Mouse (Mus musculus) cerebellum, postnatal 14 days (tissue): ENCODE results near the gene Xpnpep2.
A peak's percentile ranks its signal among the peaks of the same experiment; 100 is the strongest.

Source experiments
- DNase-seq, 2 experiments: peaks; one replicate each; pipeline ENCODE4 v3.0.0; 2021; ENCODE audit warnings: mixed read lengths in 2 of 2

Gene Xpnpep2

GRCm38 (mm10) chrX:48126903-48127476 lies 18.5 kb downstream of the Xpnpep2 start:
- no peak for DNase-seq

DNA sequence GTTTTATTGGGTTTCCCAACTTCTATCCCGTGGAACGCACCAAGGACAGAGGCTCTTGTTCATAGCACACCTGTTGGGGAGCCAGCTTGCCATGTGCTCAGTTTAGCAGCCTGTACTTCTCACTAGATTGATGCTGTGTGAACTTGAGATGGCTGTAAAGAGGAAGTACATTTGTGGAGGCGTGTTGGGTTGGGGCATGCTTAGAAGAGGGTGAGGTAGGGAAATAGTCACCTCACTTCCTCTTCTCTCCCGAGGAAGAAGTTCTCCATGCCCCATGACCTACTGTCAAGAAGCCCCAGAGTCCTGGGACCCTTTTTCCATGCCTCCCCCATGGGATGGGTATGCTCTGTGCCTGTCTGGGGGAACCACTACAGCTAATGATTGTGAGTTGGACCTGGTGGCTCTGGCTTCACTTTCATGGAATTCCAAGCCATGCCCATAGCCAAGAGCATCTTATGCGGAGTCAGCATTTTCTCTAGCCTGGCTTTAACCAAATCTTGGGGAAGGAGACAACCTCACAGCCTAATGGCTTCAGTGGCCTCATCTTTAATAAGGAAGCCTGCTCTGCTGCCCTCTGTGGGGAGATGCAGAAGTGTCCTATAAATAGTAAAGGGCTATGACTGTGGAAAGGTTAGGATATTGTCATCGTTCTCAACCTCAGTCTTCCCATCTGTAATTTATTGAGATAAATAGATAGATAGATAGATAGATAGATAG lies 19.1 kb downstream of the Xpnpep2 start:
- peak in 1 of 2 experiments; percentile 21 for DNase-seq

GRCm38 (mm10) chrX:48129167-48129566 lies 20.6 kb downstream of the Xpnpep2 start:
- no peak for DNase-seq

DNA sequence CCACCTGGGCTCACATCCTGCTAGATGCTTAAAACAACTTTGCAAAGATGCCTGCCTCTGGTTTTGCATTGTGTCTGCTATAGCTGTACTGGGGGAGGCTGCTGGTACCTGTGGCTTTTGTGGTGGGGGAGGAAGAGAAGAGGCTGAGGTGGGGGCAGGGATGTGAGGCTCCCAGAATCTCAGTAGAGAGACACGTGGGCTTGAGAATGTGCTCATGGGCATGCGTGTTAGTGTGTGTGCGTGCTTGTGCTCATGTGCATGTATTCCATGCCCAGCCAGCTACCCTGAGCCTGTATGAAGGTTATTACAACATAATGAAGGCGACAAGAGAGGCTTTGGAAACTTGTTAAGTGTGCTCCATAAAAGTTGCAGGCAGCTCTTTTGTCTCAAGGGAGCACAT lies 28.4 kb downstream of the Xpnpep2 start:
- DNase-seq = no peak

- no peak for DNase-seq
These were observed 29.5 kb downstream of the Xpnpep2 start for GRCm38 (mm10) chrX:48138011-48138410.

DNA sequence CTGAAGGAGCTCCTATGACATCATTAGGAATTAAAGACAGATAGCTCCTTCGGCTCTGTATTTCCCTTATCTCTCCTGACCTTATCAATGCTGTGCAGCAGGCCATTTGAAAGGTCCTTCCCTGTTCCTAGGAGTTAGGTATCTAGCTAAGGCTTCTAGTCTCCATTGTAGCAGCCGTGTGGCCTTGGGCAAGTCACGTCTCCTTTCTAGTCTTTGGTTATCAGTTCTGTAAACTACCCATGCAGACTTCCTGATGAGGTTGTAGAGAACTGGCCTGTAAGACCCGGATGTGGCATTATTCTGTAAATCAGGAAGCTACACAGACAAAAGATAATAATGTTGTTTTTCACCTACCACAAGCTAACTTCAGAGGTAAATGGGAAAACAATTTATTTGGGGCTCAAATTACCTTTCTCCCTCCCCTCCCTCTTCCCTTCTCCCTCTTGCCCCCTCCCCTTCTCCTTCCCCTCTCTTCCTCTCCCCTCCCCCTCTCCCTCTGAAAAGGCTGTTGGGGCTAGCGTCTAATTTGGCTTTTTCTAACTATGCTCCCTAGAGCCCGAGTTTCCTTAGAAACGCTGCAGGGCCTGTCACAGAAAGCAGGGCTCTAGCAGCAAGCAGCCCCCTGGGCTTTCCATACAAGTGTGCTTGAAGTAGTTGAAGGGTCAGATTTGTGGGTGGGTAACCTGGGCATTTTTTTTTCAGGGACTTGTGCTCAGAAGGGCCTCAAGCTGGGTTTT lies 30.2 kb downstream of the Xpnpep2 start:
- no peak for DNase-seq

- no peak for DNase-seq
These were observed 31.1 kb downstream of the Xpnpep2 start for GRCm38 (mm10) chrX:48139368-48140285.

- no peak for DNase-seq
These were observed 31.9 kb downstream of the Xpnpep2 start for GRCm38 (mm10) chrX:48140286-48140877.

DNA sequence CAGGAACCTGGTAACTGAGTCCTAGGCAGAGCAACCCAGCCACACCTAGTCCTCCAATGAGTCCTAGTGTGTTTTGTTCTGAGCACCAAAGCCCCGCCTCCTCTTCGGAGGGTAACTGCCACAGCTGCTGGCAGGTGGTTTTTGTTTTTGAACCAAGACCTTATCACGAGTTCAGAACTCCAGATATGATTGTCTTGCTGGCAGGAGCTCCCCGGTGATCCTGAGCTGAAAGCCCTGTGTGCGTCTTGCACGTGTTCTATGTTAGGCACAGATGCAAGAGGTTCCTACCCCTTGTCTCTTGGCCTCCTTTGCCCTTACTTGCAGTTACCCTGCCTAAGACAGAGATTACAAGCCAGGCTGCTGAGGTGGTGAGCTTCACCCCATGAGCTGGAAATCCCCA lies 33.0 kb downstream of the Xpnpep2 start:
- DNase-seq = no peak

DNA sequence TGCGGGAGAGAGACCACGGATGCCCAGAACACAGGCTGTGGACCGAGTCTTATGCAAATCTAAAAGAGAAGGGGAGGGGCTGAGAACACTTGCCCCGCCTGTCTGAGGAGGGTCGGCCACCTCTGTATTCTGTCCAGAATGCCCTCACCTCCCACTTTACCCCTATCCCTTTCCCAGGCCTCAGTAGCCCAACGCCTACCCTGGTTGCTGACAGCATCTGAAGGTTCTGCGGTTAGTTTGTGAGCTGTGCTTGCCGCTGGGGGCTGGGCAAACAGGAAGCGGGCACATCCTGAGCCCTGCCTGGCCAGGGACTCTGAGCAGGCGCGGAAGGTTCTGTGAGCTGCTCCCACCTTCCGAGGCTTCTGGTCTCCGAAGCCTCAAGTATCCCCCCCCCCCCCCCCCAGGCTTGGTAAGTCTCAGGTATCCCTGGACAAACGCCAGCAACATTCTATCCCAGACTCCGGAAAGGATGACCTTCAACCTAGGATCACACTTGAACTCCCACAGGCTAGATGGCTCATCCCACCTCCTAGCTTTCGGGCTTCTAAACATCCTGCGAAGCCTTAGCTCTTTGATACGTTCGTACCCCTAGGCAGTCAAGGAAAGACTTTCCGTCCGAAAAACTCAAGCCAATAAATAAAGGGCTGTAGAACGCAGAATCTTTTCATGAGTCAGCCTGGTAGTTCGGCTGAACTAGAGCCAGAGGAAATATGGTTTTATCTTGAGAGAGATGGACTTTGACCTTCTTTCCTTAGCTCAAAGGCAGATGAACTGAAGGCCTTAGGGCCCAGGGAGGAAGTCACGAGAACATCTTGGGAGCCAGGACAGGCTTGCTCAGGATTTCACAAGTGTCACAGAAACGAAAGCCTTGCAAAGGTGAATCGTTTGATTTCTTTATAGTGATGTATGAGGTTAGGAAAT lies 35.1 kb downstream of the Xpnpep2 start:
- no peak for DNase-seq

DNA sequence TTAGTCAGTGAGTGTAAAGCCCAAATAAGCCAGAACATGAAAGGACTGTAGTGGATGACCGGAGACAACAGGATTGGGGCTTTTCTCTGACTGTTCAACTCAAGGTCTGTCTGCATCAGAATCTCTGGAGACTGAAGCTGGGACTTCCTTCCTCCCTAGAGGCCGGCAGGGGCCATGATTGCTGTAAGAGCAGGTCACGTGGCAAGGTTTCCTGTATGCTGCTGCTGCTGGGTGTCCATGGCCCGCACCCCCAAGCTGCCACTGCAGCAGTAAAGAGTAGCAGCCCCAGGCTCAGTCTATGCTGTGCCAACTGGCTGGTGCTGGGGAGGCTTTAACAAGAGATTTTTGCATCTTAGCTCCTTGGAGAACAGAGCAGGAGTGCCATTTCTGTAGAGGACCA lies 37.7 kb downstream of the Xpnpep2 start, which contains the start of gene Sash3:
Gene Sash3, plus strand, starts transcription at position 175 of the 400 bp plus-strand sequence.
- no peak for DNase-seq

DNA sequence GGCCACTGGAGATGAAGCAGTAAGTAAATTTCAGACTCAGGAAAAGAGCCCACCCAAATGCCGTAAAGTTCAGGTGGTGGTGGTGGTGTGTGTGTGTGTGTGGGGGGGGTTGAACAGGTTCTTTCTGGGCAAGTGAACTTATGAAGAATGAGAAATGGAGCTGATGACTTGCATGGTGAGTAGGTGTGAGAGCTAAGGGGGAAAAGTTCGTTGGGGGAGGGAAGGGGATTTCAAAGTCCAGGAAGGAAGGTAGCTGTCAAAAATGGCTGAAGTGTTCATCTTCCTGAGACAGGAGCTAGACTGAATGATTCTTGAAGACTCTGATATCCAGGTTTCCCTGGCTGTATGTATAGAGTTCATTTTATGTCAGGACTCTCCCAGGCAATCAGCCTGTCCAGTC lies 38.7 kb downstream of the Xpnpep2 start:
- DNase-seq = no peak

GRCm38 (mm10) chrX:48147741-48148186 lies 39.2 kb downstream of the Xpnpep2 start:
- no peak for DNase-seq

GRCm38 (mm10) chrX:48152106-48152505 lies 43.6 kb downstream of the Xpnpep2 start:
- DNase-seq = no peak

DNA sequence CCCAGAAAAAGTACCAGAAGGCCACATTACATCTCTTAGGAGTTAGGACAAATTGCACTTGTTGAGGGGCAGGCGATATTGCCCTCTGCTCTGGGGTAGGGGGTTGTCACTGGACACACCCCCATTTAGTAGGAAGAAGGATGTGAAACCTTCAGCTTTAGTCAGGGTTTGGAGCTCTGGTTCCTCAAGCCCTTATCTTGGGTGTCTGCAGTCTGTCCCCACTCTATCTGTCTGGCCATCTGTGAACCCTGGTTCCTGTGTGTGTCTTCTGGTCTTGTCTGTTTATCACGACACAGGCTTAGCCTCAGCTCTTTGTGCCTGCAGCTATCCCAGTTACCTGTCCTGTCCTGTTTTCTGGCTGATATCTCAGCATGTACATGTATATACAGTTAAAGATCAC lies 44.9 kb downstream of the Xpnpep2 start:
- no peak for DNase-seq

DNA sequence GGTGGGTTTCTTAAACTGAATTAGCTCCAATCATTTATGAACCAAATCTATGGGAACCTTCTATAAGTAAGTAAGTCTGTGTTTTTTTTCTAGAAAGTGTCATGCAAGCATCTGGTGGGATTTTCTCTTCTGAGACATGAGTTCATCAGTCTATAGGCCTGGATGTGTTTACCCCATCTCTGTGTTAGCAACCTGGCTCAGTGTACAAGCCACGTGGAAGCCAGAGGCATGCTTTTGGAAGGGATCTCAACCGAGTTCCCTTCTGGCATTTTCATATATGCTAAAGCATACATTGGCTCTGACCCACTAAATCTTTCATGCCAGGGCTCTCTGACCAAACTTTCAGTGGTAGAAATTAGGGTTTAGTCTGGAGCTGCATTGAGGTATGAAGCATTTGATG lies 45.4 kb downstream of the Xpnpep2 start:
- no peak for DNase-seq

GRCm38 (mm10) chrX:48155489-48155888 lies 47.0 kb downstream of the Xpnpep2 start:
- no peak for DNase-seq

- peak; percentile 63 to 80 for DNase-seq
These were observed 48.9 kb downstream of the Xpnpep2 start for GRCm38 (mm10) chrX:48157396-48157795.

DNA sequence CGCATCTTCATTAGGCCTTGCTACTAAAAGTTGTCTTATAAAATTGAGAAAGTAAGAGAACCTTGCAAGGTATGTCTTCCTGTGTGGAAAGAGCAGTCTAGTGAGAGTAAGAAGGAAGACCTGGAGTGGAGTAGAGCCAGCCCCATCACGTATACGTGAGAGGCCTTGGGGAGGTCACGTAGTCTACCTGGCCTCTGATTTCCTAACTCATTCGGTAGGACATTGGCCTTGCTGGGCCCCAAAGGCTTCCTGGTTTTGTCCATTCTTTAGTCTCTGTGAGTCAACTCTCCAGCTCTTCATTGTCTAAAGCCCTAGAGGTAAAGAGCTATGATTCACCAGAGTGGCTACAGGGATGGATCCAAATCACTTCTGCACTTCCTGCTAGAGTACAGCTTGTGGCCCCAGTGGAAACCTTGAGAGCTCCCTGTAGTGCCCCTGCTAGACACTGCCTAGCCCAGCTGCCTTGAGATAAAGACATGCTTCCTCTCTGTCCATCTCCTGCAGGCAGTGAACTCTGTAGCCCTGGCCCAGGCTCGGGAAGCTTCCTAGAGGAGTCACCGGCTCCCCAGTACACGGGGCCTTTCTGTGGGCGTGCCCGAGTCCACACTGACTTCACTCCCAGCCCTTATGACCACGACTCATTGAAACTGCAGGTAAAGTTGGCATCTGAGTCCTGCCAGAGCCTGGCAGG lies 49.8 kb downstream of the Xpnpep2 start:
- no peak for DNase-seq

DNA sequence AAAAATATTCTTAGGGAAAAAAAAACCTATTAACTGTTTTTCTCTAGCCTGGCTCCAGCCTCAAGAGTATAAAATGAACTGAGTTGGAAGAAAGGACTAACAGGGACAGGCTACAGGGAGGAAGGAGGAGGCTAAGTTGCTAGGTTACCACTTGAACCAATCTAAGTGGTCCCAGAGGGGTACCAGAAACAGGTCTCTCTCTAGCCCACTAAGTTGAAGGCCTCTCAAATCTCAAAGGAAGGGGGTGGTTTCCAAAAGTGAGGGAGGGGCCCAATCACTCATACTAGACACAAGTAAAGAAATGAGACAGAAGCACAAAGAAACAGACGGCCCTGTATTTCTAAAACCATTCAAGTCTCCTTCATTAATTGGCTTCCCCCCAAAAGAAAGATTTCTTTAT lies 61.4 kb downstream of the Xpnpep2 start:
- DNase-seq = no peak

DNA sequence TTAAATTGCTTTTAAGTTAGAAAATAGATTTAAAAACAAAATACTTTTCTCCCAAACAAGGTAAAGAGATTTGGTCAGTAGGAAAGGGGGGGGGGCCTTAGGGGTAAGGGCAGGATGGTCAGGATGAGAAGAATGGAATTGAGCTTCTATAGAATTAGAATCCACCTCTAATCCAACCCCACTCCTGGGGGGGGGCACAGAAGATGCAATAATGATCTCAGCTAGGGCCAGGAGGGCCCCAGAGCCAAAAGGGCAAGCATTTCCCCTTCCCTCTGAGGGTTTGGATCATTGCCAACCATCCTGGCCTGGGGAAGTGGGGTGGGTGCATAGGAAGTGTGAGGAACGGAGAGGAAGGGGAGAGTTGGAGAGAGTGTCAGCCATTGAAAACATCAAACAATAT lies 61.8 kb downstream of the Xpnpep2 start:
- DNase-seq = no peak
